Mouse (Mus musculus): ENCODE results near the gene Polr2i.

DNA sequence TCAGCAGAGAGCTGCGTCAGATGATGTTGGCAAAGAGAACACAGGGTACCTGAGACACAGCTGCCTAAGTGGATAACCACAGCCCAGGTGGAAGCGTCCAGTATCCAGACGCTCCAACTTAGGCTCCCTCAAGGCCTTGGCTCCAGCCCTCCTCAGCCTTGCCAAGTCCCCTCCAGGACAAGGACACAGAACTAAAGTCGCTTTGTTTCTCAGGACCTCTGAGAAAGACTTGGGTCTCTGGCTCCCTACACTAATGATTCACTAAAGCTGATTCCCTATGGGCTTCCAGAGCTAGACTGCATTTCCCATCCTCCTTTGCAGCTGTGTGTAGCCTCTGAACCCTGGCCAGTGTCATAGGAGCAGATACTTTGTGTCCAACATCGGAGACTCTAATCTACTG lies 31.5 kb upstream of the Polr2i start:
- TF ChIP-seq E2F4 (IDR thresholded peaks at IDR 0.05; ENCODE audit: insufficient read depth) (no peak), POLR2A (IDR thresholded peaks at IDR 0.05; ENCODE audit: insufficient read length, low read depth) (no peak), POLR2AphosphoS2 (IDR thresholded peaks at IDR 0.05; ENCODE audit: insufficient read length, low read depth) (no peak), MYOG (IDR thresholded peaks at IDR 0.05; ENCODE audit: control insufficient read depth in 1 of 3, insufficient read depth in 1 of 3, insufficient read length in 2 of 3, low read depth in 2 of 3) (no peak), MAX (IDR thresholded peaks at IDR 0.05; ENCODE audit: low read depth) (no peak), MYOD1 (IDR thresholded peaks at IDR 0.05; ENCODE audit: control insufficient read depth in 1 of 3, insufficient read length in 2 of 3, low read depth in 2 of 3) (no peak), TCF3 (IDR thresholded peaks at IDR 0.05; ENCODE audit: insufficient read length, low read depth) (no peak), TCF12 (IDR thresholded peaks at IDR 0.05; ENCODE audit: insufficient read depth, poor library complexity, severe bottlenecking) (no peak), USF1 (IDR thresholded peaks at IDR 0.05; ENCODE audit: low read depth) (no peak), REST (IDR thresholded peaks at IDR 0.05; ENCODE audit: insufficient read depth, insufficient read length) (no peak), CEBPB (IDR thresholded peaks at IDR 0.05; ENCODE audit: insufficient read depth, poor library complexity, severe bottlenecking) (no peak)

Data from myocyte (in vitro differentiated cells).